Mouse (Mus musculus) layer of hippocampus, postnatal 36 days (tissue): ENCODE results near the gene Ublcp1. TPM values are rescaled to one million over a fixed set of nuclear protein-coding genes. Genes with fewer than 3 reads are reported as not detected.

Experiments
- DNase-seq, 2 experiments: peaks; one replicate each; pipeline ENCODE4 v3.0.0; 2022
- total RNA-seq, 2 experiments: library from RNA; stranded (reverse); gene quantifications; 2 replicates each; pipeline ENCODE4 v1.2.3; 2021

Ublcp1 gene
- 10 to 100 TPM; 45.3 to 51.3 TPM for total RNA-seq

DNA sequence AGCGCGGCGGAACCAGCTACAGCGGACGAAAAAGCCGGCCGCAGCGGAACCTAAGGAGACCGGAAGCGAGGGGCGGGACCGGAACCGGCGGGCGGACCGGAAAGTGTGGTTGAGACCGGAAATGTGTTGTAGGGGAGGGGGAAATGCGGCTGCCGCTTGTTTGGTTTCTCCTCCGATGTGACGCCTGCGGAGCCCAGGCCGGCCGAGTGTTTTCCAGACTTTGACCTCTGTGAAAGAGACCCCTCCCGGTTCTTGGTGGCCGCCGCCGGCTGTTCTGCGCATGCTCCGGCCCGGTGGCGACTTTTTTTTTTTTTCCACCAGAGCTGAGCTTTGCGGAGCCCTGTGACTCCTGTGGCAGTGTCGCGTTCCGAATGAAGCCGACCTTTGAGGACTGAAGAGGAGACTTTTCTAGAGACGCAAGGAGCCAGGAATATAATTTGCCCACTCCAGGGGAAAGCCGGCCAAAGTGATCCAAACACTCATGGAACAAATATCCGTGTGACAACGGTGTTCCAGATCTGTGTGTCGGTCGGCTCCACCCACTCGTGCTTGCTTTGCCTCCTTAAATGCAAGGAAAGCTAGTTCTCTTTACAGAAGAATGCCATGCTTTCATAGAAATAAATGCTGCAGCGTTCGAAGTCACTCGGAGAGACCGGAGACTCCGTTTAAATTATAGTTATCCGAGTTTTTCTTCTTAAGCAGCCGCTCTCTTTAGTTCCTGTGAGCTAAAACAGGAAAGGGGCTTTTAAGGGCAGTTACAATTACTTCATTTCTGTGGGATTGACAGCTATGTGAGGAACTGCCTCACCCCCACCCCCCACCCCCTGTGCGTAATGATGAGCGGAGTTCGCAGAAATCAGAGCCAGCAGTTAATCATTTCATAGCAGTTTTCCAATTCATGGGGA is at the start of gene Ublcp1:
Gene Ublcp1 (minus strand): TSS at position 67 of the 905 bp plus-strand sequence.
- peak; percentile 91 to 92 for DNase-seq

DNA sequence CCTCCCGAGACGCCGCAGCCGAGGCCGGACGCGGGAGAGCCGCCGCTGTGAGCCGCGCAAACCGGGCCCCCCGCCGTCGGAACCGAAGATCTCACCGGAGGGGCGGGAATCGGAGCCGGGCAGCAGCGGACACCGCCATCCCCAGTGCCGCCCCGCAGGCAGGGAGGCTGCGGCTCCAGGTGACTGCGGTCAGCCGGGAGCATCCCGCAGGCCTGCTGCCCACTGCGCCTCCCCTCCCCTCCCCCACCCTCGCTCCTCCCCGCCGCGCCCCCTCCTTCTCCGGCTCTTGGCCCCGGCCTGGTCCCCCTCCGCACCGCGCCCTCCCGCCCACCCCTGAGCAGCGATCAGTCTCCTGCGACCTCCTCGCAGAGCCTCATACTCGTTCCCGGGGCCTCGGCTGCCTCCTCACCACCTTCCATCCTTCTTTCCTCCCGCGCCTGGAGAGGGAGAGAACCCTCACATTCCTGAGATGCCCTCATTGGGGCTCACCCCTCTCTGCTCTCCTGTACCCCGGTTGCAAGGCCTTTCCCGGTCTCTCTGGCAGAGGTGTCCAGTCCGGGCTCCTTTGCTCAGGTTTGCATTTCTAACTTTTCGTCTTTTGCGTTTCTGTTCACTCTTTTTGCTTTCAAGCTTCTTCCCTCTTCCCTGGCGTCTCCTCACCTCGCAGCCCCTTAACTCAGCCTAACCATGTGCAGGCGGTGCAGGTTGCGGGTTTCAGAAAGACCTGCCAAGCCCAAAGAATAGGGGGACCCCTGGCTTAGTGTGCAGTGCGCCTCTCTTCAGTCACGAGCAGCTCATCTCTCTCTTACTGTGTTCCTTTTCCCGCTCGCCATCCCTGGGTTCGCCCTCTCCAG is 49.0 kb upstream of the Ublcp1 start:
- peak; percentile 29 to 48 for DNase-seq

DNA sequence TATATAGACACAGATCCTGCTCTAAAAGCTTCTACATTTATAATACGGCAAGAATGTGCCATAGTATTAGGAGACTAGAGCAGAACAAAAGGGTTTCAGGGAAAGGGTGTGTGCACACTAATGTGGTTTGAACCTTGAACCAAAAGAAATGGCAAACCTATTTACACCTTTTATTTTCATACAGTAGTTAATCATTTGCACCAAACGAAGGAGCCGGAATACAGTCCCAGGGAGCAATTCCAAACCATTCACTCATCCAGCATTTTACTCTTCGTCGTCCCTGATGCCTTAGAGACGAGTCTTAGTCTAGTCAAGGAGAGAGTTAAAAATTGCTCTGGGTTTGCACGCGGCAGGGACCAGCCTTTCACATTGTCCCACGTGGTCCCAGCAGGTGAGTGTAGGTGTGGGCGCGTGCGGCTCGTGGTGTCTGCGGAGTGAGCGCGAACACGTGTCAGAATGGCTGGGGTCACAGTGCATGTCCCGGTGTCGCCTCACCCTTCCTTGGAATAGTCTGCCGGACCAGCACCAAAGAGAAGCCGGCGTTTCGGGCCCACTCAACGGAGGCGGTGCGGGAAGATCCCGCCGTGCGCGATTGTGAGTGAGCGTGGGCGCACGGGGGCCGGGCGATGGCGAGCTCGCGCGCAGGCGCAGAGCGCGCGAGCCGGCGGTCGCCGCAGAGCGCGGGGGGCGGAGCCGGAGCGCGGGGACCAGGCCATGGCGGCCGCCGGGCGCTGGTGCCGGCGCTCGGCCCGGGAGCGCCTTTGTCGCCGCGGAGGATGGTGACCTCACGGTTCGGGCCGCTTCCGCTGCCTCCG is 48.2 kb upstream of the Ublcp1 start, which contains the start of gene Rnf145:
Gene Rnf145 (plus strand): TSS at position 684 of the 815 bp plus-strand sequence.
- DNase-seq = peak; percentile 78 to 80

DNA sequence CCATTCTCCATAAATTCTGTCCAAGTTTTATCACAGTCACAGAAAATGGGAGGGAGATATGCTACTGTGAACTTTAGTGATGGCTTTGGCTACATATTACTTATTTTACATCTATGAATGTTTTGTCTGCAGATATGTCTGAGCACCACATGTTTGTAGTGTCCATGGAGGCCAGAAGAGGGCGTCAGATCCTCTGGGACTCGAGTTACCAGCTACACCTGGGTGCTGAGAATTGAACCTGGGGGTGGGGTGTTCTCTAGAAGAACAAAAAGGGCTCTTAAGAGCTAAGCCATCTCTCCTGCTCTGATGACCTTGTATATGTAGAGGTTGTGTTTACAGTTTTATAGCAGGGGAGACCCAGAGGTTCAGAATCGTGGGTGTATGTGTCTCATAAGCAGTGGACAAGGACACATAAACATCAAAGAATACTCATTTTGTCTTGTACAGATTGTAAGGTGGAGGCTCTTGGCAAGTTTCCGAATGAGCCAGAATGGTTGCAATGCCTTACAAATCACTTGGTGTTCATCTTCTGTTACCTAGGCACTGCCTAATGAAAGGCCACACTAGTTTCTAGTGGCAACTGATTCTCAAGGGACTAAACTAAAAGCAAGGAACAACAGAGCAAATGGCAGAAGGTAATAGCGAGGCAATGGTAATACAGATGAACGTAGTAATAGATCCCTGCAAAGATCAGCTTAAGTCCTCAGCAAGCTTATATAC is 47.4 kb upstream of the Ublcp1 start:
- no peak for DNase-seq

DNA sequence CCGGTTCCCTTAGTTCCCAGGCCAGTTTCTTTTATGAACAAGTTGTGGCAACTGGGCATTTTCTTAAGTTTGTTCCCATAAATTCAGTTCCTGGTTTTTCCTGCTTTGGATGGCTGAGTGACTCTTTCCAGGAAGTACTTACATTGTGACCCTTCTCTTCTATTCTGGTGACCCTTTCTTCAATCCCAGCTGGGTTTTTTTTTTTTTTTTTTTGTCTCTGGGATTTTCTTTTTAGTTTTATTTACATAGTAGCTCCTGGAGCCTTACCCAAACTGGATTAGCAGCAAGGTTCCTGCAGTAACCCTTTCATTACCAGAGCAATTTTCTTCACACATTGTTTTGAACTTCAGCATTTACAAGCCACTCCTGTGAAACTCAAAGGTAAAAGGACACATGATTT is 46.1 kb upstream of the Ublcp1 start:
- no peak for DNase-seq

DNA sequence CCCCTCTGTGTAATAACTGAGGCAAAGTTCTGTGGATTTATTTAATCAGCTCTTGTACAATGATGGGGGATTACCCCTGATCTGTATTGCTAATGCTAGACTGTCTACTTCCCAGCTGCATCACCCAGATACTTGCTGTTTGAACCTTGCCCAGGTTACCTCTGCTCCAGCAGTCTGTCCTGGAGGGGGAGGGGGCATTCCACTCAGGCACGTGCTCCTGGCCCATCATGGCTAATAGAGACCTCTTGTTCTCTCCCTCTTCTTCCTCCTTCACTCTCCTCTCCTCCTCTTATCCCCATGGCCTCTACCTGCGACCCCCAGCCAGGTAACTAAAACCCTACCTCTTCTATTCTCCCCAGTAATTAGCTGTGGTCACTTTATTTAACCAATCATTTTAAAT is 44.4 kb upstream of the Ublcp1 start:
- DNase-seq = no peak

GRCm38 (mm10) chr11:44513026-44513422 is 42.7 kb upstream of the Ublcp1 start:
- no peak for DNase-seq

DNA sequence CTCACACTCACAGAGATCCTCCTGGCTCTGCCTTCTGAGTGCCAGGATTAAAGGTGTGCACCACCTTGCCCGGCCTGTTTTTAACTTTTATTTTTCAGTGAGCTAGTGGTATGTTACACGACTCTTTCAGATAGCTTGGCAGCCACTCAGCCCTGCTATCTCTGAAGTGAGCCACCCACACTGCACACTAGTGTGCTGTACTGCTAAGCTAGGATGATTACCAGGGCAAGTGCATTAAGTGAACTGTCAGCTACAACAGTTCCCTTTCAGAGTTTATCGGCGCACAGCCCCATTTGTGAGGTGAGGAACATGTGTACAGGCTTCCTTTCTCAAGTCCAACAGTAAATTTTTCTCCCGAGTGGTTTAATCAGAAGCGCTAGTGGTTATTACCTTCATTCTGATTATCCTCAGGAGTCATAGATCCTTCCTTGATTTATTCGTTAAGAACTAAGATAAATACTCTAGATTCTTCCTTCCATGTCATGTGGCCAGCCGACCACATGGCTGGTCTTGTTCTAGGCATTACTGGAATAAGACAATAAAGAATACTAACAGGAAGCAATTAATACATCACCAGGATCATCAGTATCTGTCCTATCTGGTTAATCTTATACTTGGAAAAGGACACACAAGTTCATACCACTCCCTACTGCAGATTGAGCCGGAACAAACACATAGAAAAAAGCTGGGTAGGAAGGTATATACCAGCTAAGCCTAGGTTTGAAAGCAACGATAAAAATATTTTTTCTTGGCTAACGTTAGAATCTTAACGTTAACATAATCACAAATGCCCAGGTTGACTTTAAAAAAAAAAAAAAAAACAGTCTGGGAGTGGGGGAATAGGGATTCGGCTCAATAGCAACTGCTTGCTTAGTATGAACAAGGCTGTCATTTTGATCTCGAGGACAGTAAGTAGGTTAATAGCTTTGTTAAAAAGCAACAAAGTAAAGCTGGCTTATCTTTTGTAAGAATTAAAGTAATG is 42.0 kb upstream of the Ublcp1 start:
- DNase-seq = peak in 1 of 2 experiments; percentile 20

- DNase-seq = peak; percentile 39 to 50
Observed at GRCm38 (mm10) chr11:44510371-44510770, 40.1 kb upstream of the Ublcp1 start.

GRCm38 (mm10) chr11:44509906-44510305 is 39.6 kb upstream of the Ublcp1 start:
- no peak for DNase-seq

GRCm38 (mm10) chr11:44508876-44509275 is 38.6 kb upstream of the Ublcp1 start:
- no peak for DNase-seq

DNA sequence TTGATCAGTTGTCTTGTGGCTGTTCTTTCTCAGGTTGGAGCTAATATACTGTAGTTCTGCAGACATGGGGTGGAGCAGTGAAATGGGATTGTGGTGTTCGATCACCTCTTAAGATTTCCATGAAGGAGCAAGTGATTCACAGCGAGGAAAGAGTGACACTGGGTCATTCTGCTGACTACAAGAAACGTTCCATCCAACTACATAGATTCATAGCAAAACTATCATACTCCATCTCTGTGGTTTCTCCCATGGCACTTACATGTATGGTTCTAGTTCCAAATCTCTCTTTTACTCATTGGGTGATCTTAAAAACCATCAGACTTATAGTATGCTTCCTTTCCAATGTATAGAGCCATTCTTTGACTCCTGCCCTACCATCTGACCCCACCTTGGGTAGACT is 34.5 kb upstream of the Ublcp1 start:
- no peak for DNase-seq

DNA sequence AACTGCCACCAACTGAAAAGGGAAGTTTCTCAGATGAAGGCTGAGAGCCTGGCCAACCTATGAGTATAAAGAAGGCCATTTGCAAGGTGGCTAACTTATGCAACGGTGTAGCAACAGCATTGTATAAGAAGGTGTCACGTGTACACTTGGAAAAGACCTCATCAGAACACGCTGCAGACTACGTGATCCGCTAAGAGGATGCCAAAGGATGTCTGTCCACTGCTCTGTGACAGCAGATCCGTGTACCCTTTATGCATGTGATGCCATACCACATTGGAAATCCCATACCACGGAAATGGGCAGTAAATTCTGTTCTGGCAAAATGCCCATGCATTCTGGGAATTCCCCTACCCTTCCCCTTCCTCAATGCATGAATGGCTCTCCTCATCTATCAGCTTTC is 33.8 kb upstream of the Ublcp1 start:
- no peak for DNase-seq

- DNase-seq = no peak
Observed at GRCm38 (mm10) chr11:44502931-44503330, 32.6 kb upstream of the Ublcp1 start.

DNA sequence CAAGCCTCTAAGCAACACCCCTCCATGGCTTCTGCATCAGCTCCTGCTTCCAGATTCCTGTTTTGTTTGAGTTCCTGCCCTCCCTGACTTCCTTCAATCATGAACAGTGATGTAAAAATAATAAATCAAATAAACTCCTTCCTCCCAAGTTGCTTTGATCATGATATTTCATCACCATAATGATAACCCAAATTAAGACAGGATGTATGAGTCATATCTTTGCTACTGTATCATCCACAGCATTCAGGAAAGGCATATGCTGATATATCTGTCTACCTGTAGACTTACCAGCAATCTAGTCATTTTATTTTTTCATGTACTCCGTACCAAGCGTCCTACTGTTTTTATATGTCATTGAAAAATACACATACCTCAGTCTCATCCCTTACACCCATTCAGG is 31.2 kb upstream of the Ublcp1 start:
- no peak for DNase-seq

GRCm38 (mm10) chr11:44500966-44501365 is 30.7 kb upstream of the Ublcp1 start:
- no peak for DNase-seq

- DNase-seq = no peak
Observed at GRCm38 (mm10) chr11:44498412-44499272, 28.3 kb upstream of the Ublcp1 start.

GRCm38 (mm10) chr11:44496217-44496616 is 25.9 kb upstream of the Ublcp1 start:
- no peak for DNase-seq

DNA sequence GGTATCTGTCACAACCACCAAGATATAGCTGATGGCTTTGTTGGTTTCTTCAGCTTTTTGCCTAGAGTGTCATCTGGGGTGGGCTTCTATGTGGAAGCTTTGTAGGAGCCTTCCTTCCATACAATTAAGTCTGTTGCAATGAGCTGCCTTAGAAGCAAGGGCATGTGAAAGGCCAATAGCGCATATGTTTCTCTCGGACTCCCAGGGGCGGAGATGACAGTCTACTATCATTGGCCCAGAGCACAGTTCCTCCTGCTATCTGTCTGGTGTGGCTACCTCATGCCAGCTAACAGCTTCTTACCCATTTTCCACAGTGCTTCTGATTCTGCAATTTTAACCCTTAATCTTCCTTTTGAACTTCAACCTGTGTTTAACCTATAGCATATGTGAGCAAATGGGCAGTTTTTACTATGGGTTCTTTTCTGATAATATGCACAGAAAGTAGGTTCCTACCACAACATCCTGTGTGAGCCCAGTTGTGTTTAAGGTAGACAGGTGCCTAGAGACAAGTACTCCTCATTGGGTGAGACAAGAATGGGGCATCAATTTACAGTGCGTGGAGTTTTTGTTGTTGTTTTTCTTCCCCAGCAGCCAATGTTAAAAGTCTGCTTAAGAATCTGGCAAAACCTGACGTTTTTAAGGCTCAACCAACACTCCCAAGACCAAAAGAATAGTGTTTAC is 24.5 kb upstream of the Ublcp1 start:
- no peak for DNase-seq
